21 mouse cellular contexts compared by ENCODE assay signal in the genomic region with DNA sequence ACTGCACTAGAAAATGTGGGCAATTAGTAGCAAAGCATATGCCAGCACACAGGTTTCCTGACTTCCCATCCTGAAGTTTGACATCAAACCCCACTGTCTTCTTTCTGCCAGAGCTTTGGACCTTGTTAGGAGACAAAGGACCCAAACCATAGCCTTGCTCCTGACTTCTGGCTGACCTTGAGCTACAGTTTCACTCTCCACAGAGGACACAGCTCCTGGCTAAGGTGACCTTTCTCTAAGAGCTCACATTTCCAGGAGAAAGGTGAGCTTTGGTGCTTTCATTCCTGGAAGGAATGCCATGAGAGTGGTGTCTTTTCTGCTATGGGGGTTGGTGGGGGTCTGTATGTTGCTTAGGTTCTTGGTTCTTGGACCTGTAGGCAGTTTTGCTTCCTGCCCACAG.
"Had no signal": no experiment of that assay in that cellular context is flagged by ENCODE, and none has a peak within 500 bp of the region (broad histone marks: within the 10 kb centered on the region; RNA-seq: fewer than 3 reads in every experiment).

No protein-coding gene starts in this region.

- ATAC-seq: hindbrain, postnatal 0 days; intestine, embryonic 15.5 days; liver, embryonic 12.5 days had no signal

- H3K9me3 ChIP-seq: heart, embryonic 12.5 days; hindbrain, embryonic 13.5 days; hindbrain, embryonic 15.5 days; intestine, embryonic 15.5 days; kidney, embryonic 15.5 days; limb, embryonic 13.5 days; limb, embryonic 15.5 days; liver, embryonic 12.5 days had no signal

- H3K36me3 ChIP-seq: heart, embryonic 12.5 days; hindbrain, embryonic 13.5 days; hindbrain, embryonic 15.5 days; intestine, embryonic 15.5 days; kidney, embryonic 15.5 days; limb, embryonic 13.5 days; limb, embryonic 15.5 days; liver, embryonic 12.5 days had no signal

- H3K27me3 ChIP-seq: heart, embryonic 12.5 days; hindbrain, embryonic 13.5 days; hindbrain, embryonic 15.5 days; intestine, embryonic 15.5 days; kidney, embryonic 15.5 days; limb, embryonic 13.5 days; limb, embryonic 15.5 days; liver, embryonic 12.5 days had no signal

- H3K4me3 ChIP-seq: heart, adult 2 months; heart, embryonic 12.5 days; hindbrain, embryonic 13.5 days; hindbrain, embryonic 15.5 days; intestine, embryonic 15.5 days; kidney, embryonic 15.5 days; limb, embryonic 13.5 days; limb, embryonic 15.5 days; liver, embryonic 12.5 days had no signal

- H3K4me1 ChIP-seq: heart, embryonic 12.5 days; hindbrain, embryonic 13.5 days; hindbrain, embryonic 15.5 days; kidney, embryonic 15.5 days; limb, embryonic 13.5 days; limb, embryonic 15.5 days; liver, embryonic 12.5 days had no signal

- DNase-seq: gastrocnemius, postnatal 14 days; gastrocnemius, postnatal 36 days; heart, adult 11 months; heart, adult 2 months; heart, postnatal 14 days; heart, postnatal 36 days; kidney, adult 11 months; kidney, postnatal 10 days; layer of hippocampus, adult 9-11 months; layer of hippocampus, postnatal 36 days; left cerebral cortex, postnatal 4 days had no signal

- H3K27ac ChIP-seq: heart, adult 2 months; hindbrain, embryonic 13.5 days; hindbrain, embryonic 15.5 days; hindbrain, postnatal 0 days; intestine, embryonic 15.5 days; kidney, embryonic 15.5 days; limb, embryonic 13.5 days; limb, embryonic 15.5 days; liver, embryonic 12.5 days; liver, embryonic 14.5 days had no signal
